Mouse (Mus musculus): ENCODE measurements around the gene Pygo2. TPM values are rescaled to one million over a fixed set of nuclear protein-coding genes. Genes with fewer than 3 reads are reported as not detected.

Pygo2 gene
- polyA plus RNA-seq (2015; fragmentation: Nextera tagmentation; extraction: Ambion mirVana): 10.1 and 10.6 TPM in 2 replicates

DNA sequence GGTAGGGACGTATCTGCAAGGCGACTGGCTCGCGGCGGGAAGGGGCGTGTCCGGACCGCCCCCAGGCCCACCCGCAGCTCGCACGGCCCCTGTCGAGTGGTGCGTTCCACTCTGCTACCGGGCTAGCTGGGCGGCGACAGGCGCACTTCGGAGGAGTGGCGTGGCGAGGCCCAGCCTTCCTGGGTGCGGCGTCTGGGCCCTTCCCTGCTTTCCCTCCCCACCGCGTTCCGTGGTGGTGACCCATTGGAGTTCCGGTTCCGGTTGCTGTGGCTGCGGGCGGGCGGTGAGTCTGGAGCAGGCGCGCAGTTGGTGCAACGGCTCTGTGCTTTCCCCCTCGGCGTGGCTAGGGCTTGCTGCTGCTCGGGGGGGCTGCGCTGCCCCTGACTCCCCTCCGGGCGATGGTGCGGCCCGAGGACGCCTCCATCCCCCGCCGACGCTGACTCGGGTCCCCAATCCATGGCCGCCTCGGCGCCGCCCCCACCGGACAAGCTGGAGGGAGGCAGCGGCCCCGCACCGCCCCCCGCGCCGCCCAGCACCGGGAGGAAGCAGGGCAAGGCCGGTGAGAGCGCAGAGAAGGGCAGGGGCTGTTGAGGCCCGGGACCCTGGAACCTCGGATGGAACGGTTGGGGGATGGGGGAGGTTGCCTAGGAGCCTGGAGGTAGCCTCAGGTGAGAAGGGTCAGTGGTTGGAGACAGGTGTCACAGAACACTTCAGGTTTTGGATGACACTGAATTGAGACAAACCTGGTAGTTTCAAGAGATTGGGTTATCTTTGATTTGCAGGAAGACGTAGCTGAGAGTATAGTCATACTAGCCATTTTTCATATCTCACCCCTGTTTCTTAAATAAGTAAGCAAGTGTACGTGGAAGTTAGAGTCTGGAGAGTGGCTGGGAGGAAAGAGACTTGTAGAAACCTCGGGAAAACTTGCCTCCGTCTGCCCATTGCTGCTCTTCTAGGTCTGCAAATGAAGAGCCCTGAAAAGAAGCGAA, at the start of gene Pygo2:
Gene Pygo2, plus strand, starts transcription at position 44 of the 989 bp plus-strand sequence.
- H3K36me3 ChIP-seq (replicated peaks): peaks cover 65% of the 10 kb centered on the region
- peak within 1 kb of the TSS; percentile 87 for H3K4me3 ChIP-seq (replicated peaks)
- H3K9me3 ChIP-seq (replicated peaks): no peaks in the 10 kb centered on the region
- peak within 1 kb of the TSS; percentile 88 for H3K27ac ChIP-seq (replicated peaks)
- peak; percentile 97 for ATAC-seq (ENCODE audit: insufficient read depth)
- WGBS (ENCODE audit: insufficient replicate concordance): 2% methylated on average over 67 of the region's 68 CpGs
- peaks cover 45% of the 10 kb centered on the region for H3K4me1 ChIP-seq (replicated peaks)
- peak within 1 kb of the TSS; percentile 91 for H3K4me2 ChIP-seq
- no peaks in the 10 kb centered on the region for H3K27me3 ChIP-seq
- peak within 1 kb of the TSS; percentile 88 for H3K9ac ChIP-seq

GRCm38 (mm10) chr3:89380291-89380690, 49.7 kb upstream of the Pygo2 start:
- whole genome bisulfite sequencing (ENCODE audit: insufficient replicate concordance): 82% methylated on average over 14 of the region's 14 CpGs
- H3K36me3 ChIP-seq (replicated peaks): peaks cover 21% of the 10 kb centered on the region
- H3K27me3 ChIP-seq: no peaks in the 10 kb centered on the region
- H3K4me3 ChIP-seq (replicated peaks): no peak overlapping the region
- H3K9me3 ChIP-seq (replicated peaks): no peaks in the 10 kb centered on the region
- no peak overlapping the region for H3K4me2 ChIP-seq
- H3K9ac ChIP-seq: no peak overlapping the region
- no peak overlapping the region for H3K27ac ChIP-seq (replicated peaks)
- ATAC-seq (ENCODE audit: insufficient read depth): no peak
- peaks cover 21% of the 10 kb centered on the region for H3K4me1 ChIP-seq (replicated peaks)

- Histone ChIP-seq H3K9me3 (replicated peaks) (no peaks in the 10 kb centered on the region), H3K4me1 (replicated peaks) (peaks cover 21% of the 10 kb centered on the region), H3K27me3 (no peaks in the 10 kb centered on the region), H3K4me3 (replicated peaks) (no peak overlapping the region), H3K27ac (replicated peaks) (no peak overlapping the region), H3K9ac (no peak overlapping the region), H3K36me3 (replicated peaks) (peaks cover 21% of the 10 kb centered on the region), H3K4me2 (no peak overlapping the region)
- no peak for ATAC-seq (ENCODE audit: insufficient read depth)
- 85% methylated on average over 18 of the region's 18 CpGs for WGBS (ENCODE audit: insufficient replicate concordance)
These were observed 49.3 kb upstream of the Pygo2 start for GRCm38 (mm10) chr3:89380711-89381110.

DNA sequence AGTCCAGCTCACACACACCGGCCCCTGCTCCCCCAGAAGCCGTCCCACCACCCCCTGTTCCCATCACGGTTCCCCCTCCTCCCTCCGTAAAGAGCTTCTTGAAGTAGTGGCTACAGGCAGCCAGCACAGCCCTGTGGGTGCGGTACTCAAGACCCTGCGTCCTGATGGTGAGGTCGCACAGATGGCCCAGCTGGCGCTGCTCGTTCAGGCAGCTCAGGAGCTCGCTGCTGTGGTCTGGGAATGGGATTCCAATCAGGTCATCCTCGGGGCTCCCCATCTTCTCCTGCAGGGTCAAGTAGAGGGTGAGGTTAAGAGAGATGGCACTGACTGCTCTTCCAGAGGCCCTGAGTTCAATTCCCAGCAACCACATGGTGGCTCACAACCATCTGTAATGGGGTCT, 48.8 kb upstream of the Pygo2 start:
- no peak overlapping the region for H3K9ac ChIP-seq
- H3K27me3 ChIP-seq: no peaks in the 10 kb centered on the region
- H3K9me3 ChIP-seq (replicated peaks): no peaks in the 10 kb centered on the region
- H3K4me2 ChIP-seq: no peak overlapping the region
- no peak overlapping the region for H3K27ac ChIP-seq (replicated peaks)
- H3K4me3 ChIP-seq (replicated peaks): no peak overlapping the region
- 83% methylated on average over 11 of the region's 11 CpGs for WGBS (ENCODE audit: insufficient replicate concordance)
- H3K36me3 ChIP-seq (replicated peaks): peaks cover 21% of the 10 kb centered on the region
- peaks cover 21% of the 10 kb centered on the region for H3K4me1 ChIP-seq (replicated peaks)
- ATAC-seq (ENCODE audit: insufficient read depth): no peak

DNA sequence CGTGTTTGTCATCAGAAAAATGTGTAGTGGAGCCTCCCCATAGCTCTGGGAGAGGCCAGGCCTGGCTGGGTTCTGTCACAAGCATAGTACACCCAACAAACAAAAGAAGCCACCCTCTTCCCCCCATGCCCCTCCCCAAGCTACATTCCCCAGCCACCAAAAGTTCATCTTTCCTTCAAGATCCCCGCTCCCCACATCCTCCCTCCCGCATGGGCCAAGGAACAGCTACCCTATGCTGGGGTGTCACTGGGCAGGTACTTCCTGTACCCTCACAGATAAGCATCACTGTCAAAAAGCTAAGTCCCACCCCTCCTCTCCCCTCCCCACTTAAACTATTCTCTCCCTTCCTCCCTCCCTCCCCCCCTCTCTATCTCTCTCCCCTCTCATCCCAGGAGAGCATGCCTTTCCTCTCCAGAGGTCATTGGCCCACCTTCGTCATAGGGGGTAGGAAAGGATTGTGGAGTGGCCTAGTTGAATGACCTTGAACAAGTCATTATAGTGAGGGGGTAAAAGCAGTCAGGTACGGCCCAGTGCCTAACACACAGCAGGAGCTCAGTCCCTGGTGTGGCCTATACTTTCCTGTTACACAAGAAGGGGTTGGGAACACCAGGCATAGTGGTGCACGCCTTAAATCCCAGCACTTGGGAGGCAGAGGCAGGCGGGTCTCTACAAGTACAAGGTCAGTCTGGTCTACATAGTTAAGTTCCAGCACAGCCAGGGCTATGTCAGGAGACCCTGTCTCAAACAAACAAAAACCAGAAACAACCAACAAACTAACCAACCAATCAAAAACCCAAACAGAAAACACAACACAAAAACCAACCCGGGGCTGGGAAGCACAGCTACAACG, 47.8 kb upstream of the Pygo2 start:
- 69% methylated on average over 9 of the region's 9 CpGs for WGBS (ENCODE audit: insufficient replicate concordance)

DNA sequence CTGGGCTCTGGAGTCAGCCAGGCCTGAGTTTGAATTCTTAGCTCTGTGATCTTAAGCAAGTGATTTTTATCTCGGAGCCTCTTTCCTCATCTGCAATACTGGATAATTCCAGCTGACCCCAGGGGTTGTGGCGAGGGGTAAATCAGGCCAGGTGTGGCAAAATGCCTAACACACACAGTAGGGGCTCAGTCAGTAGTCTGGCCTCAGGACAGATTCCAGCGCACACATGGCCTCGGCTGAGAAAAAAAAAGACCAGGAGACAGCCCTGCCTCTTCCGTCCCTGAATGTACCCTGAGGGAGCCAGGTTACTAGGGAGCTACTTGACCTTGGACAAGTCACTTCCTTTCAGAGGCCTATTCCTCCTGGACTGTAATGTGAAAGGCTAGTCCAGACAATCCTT, 47.1 kb upstream of the Pygo2 start:
- no peak overlapping the region for H3K27ac ChIP-seq (replicated peaks)
- no peak overlapping the region for H3K4me2 ChIP-seq
- no peaks in the 10 kb centered on the region for H3K27me3 ChIP-seq
- 59% methylated on average over 5 of the region's 5 CpGs for WGBS (ENCODE audit: insufficient replicate concordance)
- H3K4me3 ChIP-seq (replicated peaks): no peak overlapping the region
- peaks cover 17% of the 10 kb centered on the region for H3K36me3 ChIP-seq (replicated peaks)
- no peak for ATAC-seq (ENCODE audit: insufficient read depth)
- no peaks in the 10 kb centered on the region for H3K9me3 ChIP-seq (replicated peaks)
- peaks cover 31% of the 10 kb centered on the region for H3K4me1 ChIP-seq (replicated peaks)
- H3K9ac ChIP-seq: no peak overlapping the region

More for the DNA sequence above, 47.8 kb upstream of the Pygo2 start:
- no peak for ATAC-seq (ENCODE audit: insufficient read depth)
- Histone ChIP-seq H3K4me3 (replicated peaks) (no peak overlapping the region), H3K36me3 (replicated peaks) (peaks cover 17% of the 10 kb centered on the region), H3K9me3 (replicated peaks) (no peaks in the 10 kb centered on the region), H3K4me1 (replicated peaks) (peaks cover 28% of the 10 kb centered on the region), H3K27ac (replicated peaks) (no peak overlapping the region), H3K4me2 (no peak overlapping the region), H3K9ac (no peak overlapping the region), H3K27me3 (no peaks in the 10 kb centered on the region)

GRCm38 (mm10) chr3:89383651-89384255, 46.3 kb upstream of the Pygo2 start:
- Histone ChIP-seq H3K9ac (no peak overlapping the region), H3K36me3 (replicated peaks) (peaks cover 17% of the 10 kb centered on the region), H3K4me1 (replicated peaks) (peaks cover 31% of the 10 kb centered on the region), H3K4me3 (replicated peaks) (no peak overlapping the region), H3K27me3 (no peaks in the 10 kb centered on the region), H3K4me2 (no peak overlapping the region), H3K9me3 (replicated peaks) (no peaks in the 10 kb centered on the region), H3K27ac (replicated peaks) (no peak overlapping the region)
- WGBS (ENCODE audit: insufficient replicate concordance): 58% methylated on average over 5 of the region's 5 CpGs
- ATAC-seq (ENCODE audit: insufficient read depth): no peak

DNA sequence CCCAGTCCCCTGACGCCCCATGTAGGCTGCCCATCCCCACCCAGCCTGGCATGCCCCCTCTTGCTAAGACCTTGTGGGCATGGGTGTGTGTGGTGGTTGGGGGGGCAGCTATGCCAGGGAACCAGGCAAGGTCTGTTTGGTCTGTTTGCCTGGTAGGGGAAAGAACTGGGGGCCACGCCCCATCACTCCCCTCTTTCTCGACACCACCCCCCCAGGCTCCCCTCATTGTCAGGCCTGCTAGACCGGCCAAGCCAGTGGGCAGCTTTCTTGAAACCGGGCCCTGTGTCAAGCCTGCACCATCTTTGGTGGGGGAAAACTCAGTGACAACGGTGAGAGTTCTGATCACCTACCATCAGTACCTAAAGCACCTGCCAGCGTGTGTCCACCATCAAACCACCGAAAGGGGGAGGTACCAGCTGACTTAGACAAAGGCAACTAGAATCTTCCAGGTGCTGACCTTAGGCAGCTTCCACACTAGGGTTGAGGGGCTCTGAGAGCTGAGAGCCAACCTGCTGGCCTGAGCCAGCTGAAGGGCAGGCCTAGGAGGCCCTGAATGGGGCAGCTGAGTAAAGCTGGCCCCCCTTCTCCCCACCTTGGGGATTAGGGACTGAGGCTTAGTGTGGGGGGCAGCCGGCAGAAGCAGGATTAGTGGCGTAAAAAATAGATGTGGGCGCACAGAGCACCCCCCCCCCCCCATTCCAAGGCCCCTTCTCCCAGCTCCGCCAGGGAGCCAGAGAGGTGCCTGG, 45.5 kb upstream of the Pygo2 start:
- Histone ChIP-seq H3K9me3 (replicated peaks) (no peaks in the 10 kb centered on the region), H3K4me2 (peak overlapping the region; percentile 35), H3K9ac (no peak overlapping the region), H3K36me3 (replicated peaks) (peaks cover 15% of the 10 kb centered on the region), H3K4me3 (replicated peaks) (0 out of 2 replicates have a peak overlapping the region, but pooled peaks have one; percentile 37), H3K4me1 (replicated peaks) (peaks cover 36% of the 10 kb centered on the region), H3K27me3 (no peaks in the 10 kb centered on the region), H3K27ac (replicated peaks) (no peak overlapping the region)
- whole genome bisulfite sequencing (ENCODE audit: insufficient replicate concordance): 63% methylated on average over 12 of the region's 12 CpGs
- no peak for ATAC-seq (ENCODE audit: insufficient read depth)

DNA sequence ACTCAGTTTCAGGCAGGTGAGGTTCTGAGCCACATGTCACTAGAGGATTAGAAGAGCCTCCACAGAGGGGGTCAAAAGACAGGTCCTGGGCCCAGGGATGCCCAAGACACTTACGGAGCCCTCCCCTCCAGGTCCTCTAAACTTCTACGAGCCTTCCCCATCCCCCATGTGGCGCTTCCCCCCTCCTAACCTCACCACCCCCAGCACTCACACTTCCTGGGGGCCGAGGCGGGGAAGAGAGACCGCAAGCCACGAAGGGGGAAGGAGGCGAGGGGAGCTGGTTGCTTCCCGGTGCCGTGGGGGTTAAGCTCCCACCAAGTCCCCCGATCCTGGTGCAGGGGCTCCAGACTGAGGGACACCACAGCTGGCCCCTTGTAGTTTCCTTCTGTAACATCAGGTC, 44.6 kb upstream of the Pygo2 start:
- ATAC-seq (ENCODE audit: insufficient read depth): no peak
- Histone ChIP-seq H3K27ac (replicated peaks) (0 out of 2 replicates have a peak overlapping the region, but pooled peaks have one; percentile 19), H3K9me3 (replicated peaks) (no peaks in the 10 kb centered on the region), H3K9ac (no peak overlapping the region), H3K4me1 (replicated peaks) (peaks cover 44% of the 10 kb centered on the region), H3K4me3 (replicated peaks) (peak overlapping the region; percentile 37), H3K36me3 (replicated peaks) (peaks cover 6% of the 10 kb centered on the region; the same call in 1 of the 2 replicates), H3K27me3 (peaks cover under 1% of the 10 kb centered on the region; the same call in 1 of the 2 replicates), H3K4me2 (peak overlapping the region; percentile 35)
- WGBS (ENCODE audit: insufficient replicate concordance): 14% methylated on average over 11 of the region's 11 CpGs
